Mouse (Mus musculus) lung, postnatal 10 days (tissue): ENCODE data around the gene Tmem121b.

Experiments
- DNase-seq: peaks from one replicate; pipeline ENCODE4 v3.0.0; 2021

Tmem121b gene

GRCm38 (mm10) chr6:120463086-120463871 lies 30.3 kb downstream of the Tmem121b start, which contains the start of gene Il17ra:
TSS of gene Il17ra (plus strand) at chr6:120463247.
- DNase-seq, result peak; percentile 81

DNA sequence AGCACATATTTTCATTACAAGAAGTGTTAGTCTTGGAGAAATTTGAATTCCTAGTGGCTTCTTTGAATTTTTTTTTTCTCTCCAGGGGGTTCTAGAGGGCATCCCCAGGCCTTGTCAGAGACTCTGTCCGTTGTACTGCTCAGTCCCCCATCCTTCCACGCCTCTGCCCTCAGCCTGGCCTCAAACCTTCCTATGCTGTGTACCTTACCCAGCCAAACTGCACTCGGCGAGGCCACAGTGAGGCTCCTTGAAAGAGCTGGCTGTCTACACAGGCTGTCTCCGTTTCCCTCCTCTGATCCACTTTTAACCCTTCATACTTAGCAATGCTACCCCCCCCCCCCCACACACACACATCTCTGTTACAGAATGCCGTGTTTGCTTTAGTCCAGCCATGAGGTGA lies 31.4 kb downstream of the Tmem121b start:
- DNase-seq, result no peak

DNA sequence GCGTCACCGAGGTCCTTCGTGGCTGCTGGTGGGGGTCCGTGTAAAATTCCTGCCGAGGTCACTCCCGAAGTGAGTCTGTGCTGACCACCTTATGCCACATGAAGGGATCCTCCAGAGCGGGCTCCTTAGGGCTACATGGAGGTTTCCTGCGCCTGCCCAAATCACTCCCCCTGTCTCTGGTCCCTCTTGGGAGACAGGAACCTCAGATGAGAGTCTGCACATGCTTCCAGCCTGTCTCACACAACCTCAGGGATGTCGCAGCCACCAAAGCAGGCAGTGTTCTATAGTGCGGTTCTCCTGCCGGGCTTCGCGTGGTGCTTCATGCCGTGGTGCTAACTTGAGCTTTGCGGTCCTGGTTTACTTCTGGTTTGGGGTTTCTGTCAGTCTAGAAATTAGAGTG lies 32.4 kb downstream of the Tmem121b start:
- DNase-seq, result no peak

DNA sequence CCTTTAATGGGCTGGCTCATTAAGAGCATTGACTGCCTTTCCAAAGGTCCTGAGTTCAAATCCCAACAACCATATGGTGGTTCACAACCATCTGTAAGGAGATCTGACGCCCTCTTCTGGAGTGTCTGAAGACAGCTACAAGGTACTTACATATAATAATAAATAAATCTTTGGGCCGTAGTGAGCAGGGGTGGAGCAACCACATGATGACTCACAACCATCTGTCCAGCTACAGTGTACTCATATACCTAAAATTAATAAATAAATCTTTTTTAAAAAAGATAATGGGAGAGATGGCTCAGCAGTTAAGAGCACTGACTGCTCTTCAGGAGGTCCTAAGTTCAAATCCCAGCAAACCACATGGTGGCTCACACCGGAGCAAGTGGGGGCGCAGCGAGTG lies 35.9 kb downstream of the Tmem121b start:
- DNase-seq, result no peak

DNA sequence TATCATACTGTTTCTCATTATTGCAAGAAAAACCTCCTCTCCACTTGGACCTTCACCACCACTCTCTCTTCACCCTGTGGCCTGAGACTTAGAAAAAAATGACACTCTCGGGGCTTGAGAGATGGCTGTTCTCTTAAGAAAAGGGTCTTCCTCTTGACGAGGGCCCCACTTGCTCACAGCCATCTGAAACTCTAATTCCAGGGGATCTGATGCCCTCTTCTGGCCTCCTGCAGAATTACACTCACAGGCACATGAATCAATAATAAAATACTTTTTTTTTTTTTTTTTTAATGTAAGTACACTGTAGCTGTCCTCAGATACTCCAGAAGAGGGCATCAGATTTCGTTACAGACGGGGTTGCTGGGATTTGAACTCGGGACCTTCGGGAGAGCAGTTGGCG lies 36.5 kb downstream of the Tmem121b start:
- DNase-seq, result no peak

GRCm38 (mm10) chr6:120454627-120455077 lies 39.0 kb downstream of the Tmem121b start:
- peak; percentile 33 for DNase-seq

- DNase-seq, result no peak
Observed at GRCm38 (mm10) chr6:120453556-120453955, 40.1 kb downstream of the Tmem121b start.

- no peak for DNase-seq
Observed at GRCm38 (mm10) chr6:120453103-120453445, 40.5 kb downstream of the Tmem121b start.

GRCm38 (mm10) chr6:120452384-120453102 lies 41.1 kb downstream of the Tmem121b start:
- DNase-seq, result no peak

DNA sequence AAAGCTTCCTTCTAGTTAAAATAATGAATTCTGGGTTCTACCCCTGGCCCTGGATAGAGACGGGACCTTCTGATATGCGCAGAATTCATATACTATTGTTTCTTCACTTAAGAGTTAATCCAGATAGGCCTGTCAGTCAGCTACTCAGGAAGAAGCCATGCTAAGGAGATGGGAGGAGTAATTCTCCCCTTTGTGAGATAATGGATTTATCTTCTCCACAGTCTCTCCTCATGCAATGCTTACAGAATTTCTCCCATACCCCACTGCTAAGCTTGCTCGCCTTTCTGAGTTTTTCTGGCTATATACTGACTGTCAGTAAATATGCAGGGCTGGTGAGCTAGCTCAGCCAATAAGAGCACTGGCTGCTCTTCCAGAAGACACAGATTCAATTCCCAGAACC lies 43.4 kb downstream of the Tmem121b start:
- no peak for DNase-seq

DNA sequence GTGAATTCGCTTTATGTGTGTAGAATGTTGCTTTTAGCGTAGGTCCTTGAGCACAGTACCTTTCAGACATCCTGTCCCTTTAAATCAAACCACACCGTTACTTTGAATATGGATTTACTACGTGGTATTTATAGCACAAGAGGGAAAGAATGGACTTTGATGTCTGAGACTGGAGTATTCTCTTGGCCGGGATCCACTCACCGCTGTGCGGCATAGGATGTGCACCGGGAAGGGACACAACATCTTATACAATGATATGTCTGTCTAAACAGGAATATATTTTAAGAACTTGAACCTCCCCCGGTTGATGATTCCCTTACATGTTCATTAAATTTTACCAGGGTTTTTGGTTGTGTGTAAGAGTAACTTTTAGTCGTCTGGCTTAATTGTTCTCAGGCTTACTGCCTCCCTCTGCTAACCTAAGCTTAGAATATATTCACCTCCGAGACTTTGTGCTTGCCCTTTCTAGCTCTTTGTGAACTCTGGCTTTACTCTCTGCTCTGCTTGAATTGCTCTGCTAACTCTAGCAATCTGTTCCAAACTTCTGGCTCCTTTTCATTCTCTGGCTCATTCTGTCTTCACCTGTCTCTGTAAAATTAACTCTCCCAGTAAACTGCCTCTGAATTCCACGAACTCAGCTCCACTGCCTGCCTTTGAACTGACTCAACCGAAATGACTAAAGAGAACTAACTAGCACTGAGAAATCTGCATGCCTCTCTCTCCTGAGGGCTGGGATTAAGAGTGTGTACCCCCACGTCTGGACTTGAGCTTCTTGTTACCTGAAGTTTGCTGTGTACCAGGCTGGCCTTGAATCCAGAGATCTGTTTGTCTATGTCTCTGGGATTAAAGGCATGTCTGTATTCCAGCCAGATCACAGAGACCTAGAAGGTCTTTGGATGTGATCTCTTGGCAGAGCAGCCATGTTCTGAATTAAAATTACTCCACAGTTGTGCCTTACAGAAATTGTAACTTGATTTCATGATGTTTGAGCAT lies 49.9 kb downstream of the Tmem121b start:
- DNase-seq, result no peak

DNA sequence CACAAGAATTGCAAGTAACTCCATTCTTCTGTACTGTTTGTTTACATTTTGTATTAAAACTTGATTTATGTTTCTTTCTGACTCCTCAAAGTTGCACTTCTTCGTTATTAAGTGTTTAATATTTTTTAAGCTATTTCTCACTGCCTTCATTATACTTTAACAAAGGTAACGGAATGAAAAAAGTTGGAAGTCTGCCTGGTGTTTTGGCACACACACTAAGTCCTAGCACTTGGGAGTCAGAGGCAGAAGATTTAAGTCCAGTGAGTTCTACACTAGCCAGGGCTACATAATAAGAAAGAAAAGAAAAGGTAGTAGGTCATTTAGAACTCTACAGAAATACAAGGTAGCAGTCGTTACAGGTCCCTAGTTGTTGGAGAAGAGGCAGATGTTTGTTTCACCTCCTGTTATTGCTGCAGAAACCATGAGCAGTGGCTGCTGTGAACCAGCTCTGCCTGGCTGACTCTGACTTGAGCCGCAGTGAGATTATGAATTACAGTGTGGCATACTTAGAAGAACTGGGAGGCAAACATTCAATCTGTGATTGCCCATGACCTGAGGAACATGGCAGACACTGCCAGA lies 51.3 kb downstream of the Tmem121b start:
- no peak for DNase-seq
